Mouse (Mus musculus): ENCODE data around the gene Ssh2. TPM values are rescaled to one million over a fixed set of nuclear protein-coding genes. Genes with fewer than 3 reads are reported as not detected.

Ssh2 gene
- polyA plus RNA-seq, 2 experiments: 7.7 to 10.0 TPM

GRCm38 (mm10) chr11:77363476-77363875 lies 147.4 kb downstream of the Ssh2 start:
- WGBS: 58% methylated on average over 2 of the region's 2 CpGs
- Histone ChIP-seq H3K4me3 (replicated peaks; ENCODE audit: low read length) (no peak overlapping the region), H3K4me1 (ENCODE audit: control insufficient read depth, insufficient read depth, low read length) (no peaks in the 10 kb centered on the region), H3K9ac (ENCODE audit: low read depth, low read length, severe bottlenecking) (no peak overlapping the region), H3K27me3 (ENCODE audit: control insufficient read depth, insufficient read depth, low read length) (no peaks in the 10 kb centered on the region), H3K27ac (replicated peaks; ENCODE audit: low read depth, low read length) (no peak overlapping the region), H3K9me3 (ENCODE audit: control insufficient read depth, low read length) (no peaks in the 10 kb centered on the region), H3K36me3 (ENCODE audit: control insufficient read depth, insufficient read depth, low read length) (no peaks in the 10 kb centered on the region), H3K4me2 (replicated peaks; ENCODE audit: low read depth, low read length, severe bottlenecking) (no peak overlapping the region)
- DNase-seq (ENCODE audit: low spot score) (no peak), ATAC-seq (ENCODE audit: low FRiP score, low read depth) (no peak)
- TF ChIP-seq POLR2A (IDR thresholded peaks at IDR 0.05; ENCODE audit: borderline replicate concordance, extremely low read depth, insufficient read depth, insufficient read length): no peak

GRCm38 (mm10) chr11:77364376-77364775 lies 148.3 kb downstream of the Ssh2 start:
- no peaks in the 10 kb centered on the region for H3K36me3 ChIP-seq (ENCODE audit: control insufficient read depth, insufficient read depth, low read length)
- TF ChIP-seq POLR2A (IDR thresholded peaks at IDR 0.05; ENCODE audit: borderline replicate concordance, extremely low read depth, insufficient read depth, insufficient read length): no peak
- H3K9ac ChIP-seq (ENCODE audit: low read depth, low read length, severe bottlenecking): no peak overlapping the region
- H3K27ac ChIP-seq (replicated peaks; ENCODE audit: low read depth, low read length): no peak overlapping the region
- ATAC-seq (ENCODE audit: low FRiP score, low read depth): no peak
- WGBS: 45% methylated on average over 1 of the region's 1 CpGs
- no peaks in the 10 kb centered on the region for H3K9me3 ChIP-seq (ENCODE audit: control insufficient read depth, low read length)
- no peak for DNase-seq (ENCODE audit: low spot score)
- H3K4me2 ChIP-seq (replicated peaks; ENCODE audit: low read depth, low read length, severe bottlenecking): no peak overlapping the region
- no peaks in the 10 kb centered on the region for H3K27me3 ChIP-seq (ENCODE audit: control insufficient read depth, insufficient read depth, low read length)
- H3K4me1 ChIP-seq (ENCODE audit: control insufficient read depth, insufficient read depth, low read length): no peaks in the 10 kb centered on the region
- no peak overlapping the region for H3K4me3 ChIP-seq (replicated peaks; ENCODE audit: low read length)

- H3K4me1 ChIP-seq (ENCODE audit: control insufficient read depth, insufficient read depth, low read length): no peaks in the 10 kb centered on the region
- H3K4me2 ChIP-seq (replicated peaks; ENCODE audit: low read depth, low read length, severe bottlenecking): no peak overlapping the region
- ATAC-seq (ENCODE audit: low FRiP score, low read depth) (no peak), DNase-seq (ENCODE audit: low spot score) (no peak)
- WGBS: 84% methylated on average over 6 of the region's 6 CpGs
- H3K27ac ChIP-seq (replicated peaks; ENCODE audit: low read depth, low read length): no peak overlapping the region
- no peaks in the 10 kb centered on the region for H3K36me3 ChIP-seq (ENCODE audit: control insufficient read depth, insufficient read depth, low read length)
- no peak overlapping the region for H3K9ac ChIP-seq (ENCODE audit: low read depth, low read length, severe bottlenecking)
- no peaks in the 10 kb centered on the region for H3K9me3 ChIP-seq (ENCODE audit: control insufficient read depth, low read length)
- no peaks in the 10 kb centered on the region for H3K27me3 ChIP-seq (ENCODE audit: control insufficient read depth, insufficient read depth, low read length)
- H3K4me3 ChIP-seq (replicated peaks; ENCODE audit: low read length): no peak overlapping the region
- TF ChIP-seq POLR2A (IDR thresholded peaks at IDR 0.05; ENCODE audit: borderline replicate concordance, extremely low read depth, insufficient read depth, insufficient read length): no peak
Measured at GRCm38 (mm10) chr11:77365706-77366386, 149.8 kb downstream of the Ssh2 start.

- Histone ChIP-seq H3K36me3 (ENCODE audit: control insufficient read depth, insufficient read depth, low read length) (no peaks in the 10 kb centered on the region), H3K27me3 (ENCODE audit: control insufficient read depth, insufficient read depth, low read length) (no peaks in the 10 kb centered on the region), H3K4me3 (replicated peaks; ENCODE audit: low read length) (no peak overlapping the region), H3K27ac (replicated peaks; ENCODE audit: low read depth, low read length) (no peak overlapping the region), H3K4me2 (replicated peaks; ENCODE audit: low read depth, low read length, severe bottlenecking) (no peak overlapping the region), H3K9me3 (ENCODE audit: control insufficient read depth, low read length) (no peaks in the 10 kb centered on the region), H3K9ac (ENCODE audit: low read depth, low read length, severe bottlenecking) (no peak overlapping the region), H3K4me1 (ENCODE audit: control insufficient read depth, insufficient read depth, low read length) (peaks cover 6% of the 10 kb centered on the region; the same call in 1 of the 2 replicates)
- DNase-seq (ENCODE audit: low spot score) (no peak), ATAC-seq (ENCODE audit: low FRiP score, low read depth) (no peak)
- 92% methylated on average over 9 of the region's 9 CpGs for WGBS
- TF ChIP-seq POLR2A (IDR thresholded peaks at IDR 0.05; ENCODE audit: borderline replicate concordance, extremely low read depth, insufficient read depth, insufficient read length): no peak
Measured at GRCm38 (mm10) chr11:77367541-77368270, 151.6 kb downstream of the Ssh2 start.

- WGBS: 74% methylated on average over 2 of the region's 2 CpGs
Measured at GRCm38 (mm10) chr11:77369188-77369840, 153.2 kb downstream of the Ssh2 start.

More at GRCm38 (mm10) chr11:77369188-77369840, 153.2 kb downstream of the Ssh2 start:
- Histone ChIP-seq H3K4me3 (replicated peaks; ENCODE audit: low read length) (no peak overlapping the region), H3K27me3 (ENCODE audit: control insufficient read depth, insufficient read depth, low read length) (no peaks in the 10 kb centered on the region), H3K9me3 (ENCODE audit: control insufficient read depth, low read length) (no peaks in the 10 kb centered on the region), H3K4me2 (replicated peaks; ENCODE audit: low read depth, low read length, severe bottlenecking) (no peak overlapping the region), H3K4me1 (ENCODE audit: control insufficient read depth, insufficient read depth, low read length) (peaks cover 6% of the 10 kb centered on the region; the same call in 1 of the 2 replicates), H3K27ac (replicated peaks; ENCODE audit: low read depth, low read length) (no peak overlapping the region), H3K36me3 (ENCODE audit: control insufficient read depth, insufficient read depth, low read length) (no peaks in the 10 kb centered on the region), H3K9ac (ENCODE audit: low read depth, low read length, severe bottlenecking) (no peak overlapping the region)
- DNase-seq (ENCODE audit: low spot score) (no peak), ATAC-seq (ENCODE audit: low FRiP score, low read depth) (no peak)
- no peak for TF ChIP-seq POLR2A (IDR thresholded peaks at IDR 0.05; ENCODE audit: borderline replicate concordance, extremely low read depth, insufficient read depth, insufficient read length)
